Mouse (Mus musculus) MEL (cell line): ENCODE results near the gene Mtx1.

Source experiments
- GATA1 ChIP-seq: IDR thresholded peaks from 2 replicates; pipeline ENCODE4 v1.6.1; 2011; ENCODE audit warnings: low read depth, low read length, improper control_type of control experiment
- POLR2A ChIP-seq, 2 experiments: IDR thresholded peaks; 2 replicates each; pipeline ENCODE4 v1.6.1; 2011 to 2012; ENCODE audit warnings: low read length in 2 of 2, mild to moderate bottlenecking in 2 of 2, control low read depth in 1 of 2, improper control_type of control experiment in 1 of 2, low read depth in 1 of 2, moderate library complexity in 1 of 2; ENCODE audit not compliant: control insufficient read depth in 1 of 2, insufficient read depth in 1 of 2, poor library complexity in 1 of 2
- UBTF ChIP-seq: IDR thresholded peaks from 2 replicates; pipeline ENCODE4 v1.6.1; 2012; ENCODE audit warnings: low read depth, mild to moderate bottlenecking, inconsistent platforms, low read length, improper control_type of control experiment, moderate library complexity, borderline replicate concordance; ENCODE audit not compliant: insufficient read depth
- ZMIZ1 ChIP-seq: IDR thresholded peaks from 2 replicates; pipeline ENCODE4 v1.6.1; 2012; ENCODE audit warnings: low read depth, mild to moderate bottlenecking, inconsistent platforms, low read length, improper control_type of control experiment, moderate library complexity
- ZNF384 ChIP-seq: IDR thresholded peaks from 2 replicates; pipeline ENCODE4 v1.6.1; 2012; ENCODE audit warnings: low read depth, mild to moderate bottlenecking, inconsistent platforms, low read length, improper control_type of control experiment

DNA sequence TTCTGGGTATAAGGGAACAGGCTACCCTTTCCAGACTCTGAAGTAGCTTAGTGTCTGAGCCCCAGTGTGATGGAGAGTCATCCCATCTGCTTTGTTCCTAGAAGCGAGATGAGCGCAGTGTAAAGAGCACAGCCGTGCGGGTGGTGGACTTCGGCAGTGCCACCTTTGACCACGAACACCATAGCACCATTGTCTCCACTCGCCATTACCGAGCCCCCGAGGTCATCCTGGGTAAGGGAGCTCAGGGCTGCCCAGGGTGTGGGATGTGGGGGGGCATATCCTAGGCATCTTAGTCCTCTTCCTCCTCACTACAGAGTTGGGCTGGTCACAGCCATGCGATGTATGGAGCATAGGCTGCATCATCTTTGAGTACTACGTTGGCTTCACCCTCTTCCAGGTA, 52.0 kb downstream of the Mtx1 start:
- no peak for TF ChIP-seq ZMIZ1
- TF ChIP-seq UBTF = no peak
- no peak for TF ChIP-seq ZNF384
- no peak for TF ChIP-seq GATA1
- TF ChIP-seq POLR2A (IDR thresholded peaks at IDR 0.05; ENCODE audit: control insufficient read depth in 1 of 2, insufficient read depth in 1 of 2, low read depth in 1 of 2, low read length in 2 of 2, poor library complexity in 1 of 2) = no peak
